Mouse (Mus musculus) neural tube, embryonic 13.5 days (tissue): ENCODE measurements around the gene Msi1. TPM values are rescaled to one million over a fixed set of nuclear protein-coding genes. Genes with fewer than 3 reads are reported as not detected.
"Not testable (repeated sequence)": the region's sequence is repeated elsewhere in the genome, so short reads cannot be mapped to it uniquely, and the experiment has no call there.

Experiments
- ATAC-seq: fragments of 200-750 bp; cut with Nextera tagmentation; 2 replicates; pipeline ENCODE4 v1.8.0; 2017; ENCODE audit warnings: low read depth, mild to moderate bottlenecking, moderate TSS enrichment, moderate library complexity
- H3K27ac ChIP-seq: fragments of 300-500 bp; sonication (generic); replicated peaks from 2 replicates; pipeline ENCODE4 v1.5.1; 2015; ENCODE audit warnings: moderate library complexity, mild to moderate bottlenecking, inconsistent platforms
- H3K27me3 ChIP-seq: fragments of 300-500 bp; sonication (generic); 2 replicates; pipeline ENCODE4 v1.6.1; 2015; ENCODE audit warnings: mild to moderate bottlenecking, inconsistent platforms
- H3K36me3 ChIP-seq: fragments of 300-500 bp; sonication (generic); 2 replicates; pipeline ENCODE4 v1.6.1; 2015; ENCODE audit warnings: mild to moderate bottlenecking, inconsistent platforms
- H3K4me1 ChIP-seq: fragments of 300-500 bp; sonication (generic); replicated peaks from 2 replicates; pipeline ENCODE4 v1.6.1; 2015; ENCODE audit warnings: inconsistent platforms
- H3K4me2 ChIP-seq: fragments of 300-500 bp; sonication (generic); 2 replicates; pipeline ENCODE4 v1.6.1; 2015; ENCODE audit warnings: inconsistent platforms, mild to moderate bottlenecking, moderate library complexity
- H3K4me3 ChIP-seq: fragments of 300-500 bp; sonication (generic); 2 replicates; pipeline ENCODE4 v1.5.1; 2015; ENCODE audit warnings: mild to moderate bottlenecking, inconsistent platforms
- H3K9ac ChIP-seq: fragments of 300-500 bp; sonication (generic); 2 replicates; pipeline ENCODE4 v1.6.1; 2015; ENCODE audit warnings: moderate library complexity, mild to moderate bottlenecking, inconsistent platforms
- H3K9me3 ChIP-seq: fragments of 300-500 bp; sonication (generic); 2 replicates; pipeline ENCODE4 v1.6.1; 2016; ENCODE audit warnings: inconsistent platforms
- WGBS: fragments of 180-500 bp; shearing (Covaris S2); methylation state at CpG from one replicate; pipeline ENCODE4 v1.1.7; 2015; 5-methylcytosine and 5-hydroxymethylcytosine counted together
- polyA plus RNA-seq: library from polyadenylated mRNA; unstranded; fragments of >200 nt; fragmentation: Nextera tagmentation; extraction: Ambion mirVana; gene quantifications from 2 replicates; pipeline ENCODE4 v1.2.1, GENCODE M21; 2015

Gene Msi1
- polyA plus RNA-seq, 1 experiment from 2014 or later = 66.5 TPM

DNA sequence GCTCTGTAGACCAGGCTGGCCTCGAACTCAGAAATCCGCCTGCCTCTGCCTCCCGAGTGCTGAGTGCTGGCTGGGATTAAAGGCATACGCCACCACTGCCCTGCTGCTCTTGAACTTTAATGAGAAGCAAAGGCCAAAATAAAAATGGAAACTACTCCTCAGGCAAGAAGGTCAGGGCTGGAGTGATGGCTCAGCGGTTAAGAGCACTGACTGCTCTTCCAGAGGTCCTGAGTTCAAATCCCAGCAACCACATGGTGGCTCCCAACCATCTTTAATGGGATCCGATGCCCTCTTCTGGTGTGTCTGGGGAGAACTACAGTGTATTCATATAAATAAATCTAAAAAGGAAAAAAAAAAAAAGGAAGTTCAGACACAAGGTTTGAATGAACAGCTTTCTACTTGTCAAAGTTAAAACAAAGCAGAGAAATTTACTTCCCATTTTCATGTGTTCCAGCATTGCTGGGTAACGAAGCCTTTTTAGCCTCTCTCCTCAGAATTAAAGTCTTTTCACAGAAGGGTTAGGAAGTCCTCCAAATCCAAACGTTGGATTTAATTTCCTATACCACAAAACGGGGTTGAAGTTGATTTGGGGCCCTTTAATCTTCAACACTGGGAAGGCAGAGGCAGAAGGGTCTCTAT is 58.7 kb downstream of the Msi1 start:
- Histone ChIP-seq H3K9ac (no peak overlapping the region), H3K4me3 (no peak overlapping the region)

DNA sequence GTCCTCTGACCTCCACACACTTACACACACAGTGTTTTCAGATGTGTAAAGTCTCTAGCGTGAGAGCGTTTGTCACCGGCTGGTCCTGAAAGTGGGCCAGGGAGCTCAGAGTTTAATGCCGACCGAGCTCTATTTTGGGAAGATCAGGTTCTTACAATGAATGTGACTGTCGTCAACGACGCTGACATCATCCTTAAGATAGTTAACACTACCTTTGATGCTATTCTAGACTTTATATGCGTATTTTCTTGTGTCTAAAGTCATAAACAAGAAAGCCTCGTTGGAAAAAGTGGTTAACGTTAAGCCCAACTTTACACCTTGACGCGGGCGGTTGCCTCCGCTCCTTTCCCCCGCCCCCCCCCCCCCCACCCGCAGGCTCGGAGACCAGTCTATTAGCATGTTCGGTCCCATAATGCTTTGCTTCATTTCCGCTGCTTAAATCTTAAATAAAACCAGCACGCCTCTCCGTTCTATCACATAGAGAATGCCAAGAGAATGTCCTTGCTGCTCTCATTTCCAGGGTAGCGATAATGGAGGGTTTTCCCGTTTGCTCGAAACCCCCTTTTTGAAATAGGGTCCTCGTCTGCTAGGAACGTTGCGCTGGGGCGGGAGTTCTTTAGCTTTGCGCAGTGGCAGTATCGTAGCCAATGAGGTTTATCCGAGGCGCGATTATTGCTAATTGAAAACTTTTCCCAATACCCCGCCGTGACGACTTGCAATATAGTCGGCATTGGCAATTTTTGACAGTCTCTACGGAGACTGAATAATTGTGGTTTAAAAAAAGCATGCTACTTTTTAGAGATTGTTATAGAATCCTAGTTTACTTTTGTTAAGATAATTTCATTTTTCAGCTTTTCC is 59.7 kb downstream of the Msi1 start:
- H3K36me3 ChIP-seq = no peaks in the 10 kb centered on the region
- peaks cover 28% of the 10 kb centered on the region for H3K4me1 ChIP-seq
- under 1% methylated on average over 39 of the region's 39 CpGs for WGBS
- H3K4me2 ChIP-seq = peak overlapping the region; percentile 79
- peak overlapping the region; percentile 38 for H3K4me3 ChIP-seq
- peak; percentile 78 for ATAC-seq
- H3K27ac ChIP-seq = peak overlapping the region; percentile 100
- H3K9me3 ChIP-seq = no peaks in the 10 kb centered on the region
- H3K27me3 ChIP-seq = no peaks in the 10 kb centered on the region
- H3K9ac ChIP-seq = peak overlapping the region; percentile 88

More for the DNA sequence above, 58.7 kb downstream of the Msi1 start:
- peak overlapping the region; percentile 79 for H3K4me2 ChIP-seq
- no peak overlapping the region for H3K27ac ChIP-seq
- 75% methylated on average over 9 of the region's 9 CpGs for WGBS
- peaks cover 33% of the 10 kb centered on the region for H3K4me1 ChIP-seq
- no peaks in the 10 kb centered on the region for H3K9me3 ChIP-seq
- no peaks in the 10 kb centered on the region for H3K36me3 ChIP-seq
- no peaks in the 10 kb centered on the region; the same call in 1 of the 2 replicates for H3K27me3 ChIP-seq
- no peak for ATAC-seq

DNA sequence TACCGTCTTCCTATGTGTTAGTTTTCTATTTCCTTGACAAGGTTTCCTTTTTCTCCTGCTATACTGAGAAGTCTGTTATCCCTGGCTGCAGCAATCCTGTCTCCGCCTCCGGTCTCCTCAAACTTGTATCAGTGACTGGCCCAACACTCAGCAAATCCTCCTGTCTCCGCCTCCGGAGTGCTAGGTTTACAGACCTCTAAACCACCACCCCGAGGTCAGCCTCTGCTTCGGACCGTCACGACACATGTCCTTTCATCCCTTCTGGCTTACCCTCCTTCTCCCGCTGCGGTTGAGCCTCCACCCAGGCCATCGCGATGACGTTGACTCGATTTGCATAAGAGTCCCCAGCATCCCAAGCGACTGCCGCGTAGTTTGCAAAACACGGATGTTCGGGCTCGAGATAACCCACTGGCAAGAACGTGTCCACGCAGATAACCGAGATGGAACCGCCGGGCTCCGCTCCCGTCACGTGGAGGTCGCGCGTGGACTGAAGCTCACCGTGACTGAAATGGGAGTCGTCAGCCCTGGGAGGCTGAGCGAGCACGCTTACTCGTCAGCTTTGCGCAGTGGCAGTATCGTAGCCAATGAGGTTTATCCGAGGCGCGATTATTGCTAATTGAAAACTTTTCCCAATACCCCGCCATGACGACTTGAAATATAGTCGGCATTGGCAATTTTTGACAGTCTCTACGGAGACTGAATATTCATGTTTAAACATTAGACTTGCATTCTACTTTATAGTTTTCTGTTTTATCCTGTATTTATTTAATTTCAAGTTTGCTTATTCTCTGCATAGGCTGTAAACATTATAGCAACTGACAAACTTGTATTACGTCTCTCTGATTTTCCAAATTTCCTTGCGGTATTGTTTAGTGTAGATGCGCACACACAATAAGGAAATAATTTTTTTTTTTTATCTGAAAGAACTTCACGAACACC is 60.6 kb downstream of the Msi1 start:
- ATAC-seq = peak; percentile 87
- Histone ChIP-seq H3K4me2 (peak overlapping the region; percentile 79), H3K36me3 (no peaks in the 10 kb centered on the region), H3K9ac (peak overlapping the region; percentile 88), H3K27me3 (no peaks in the 10 kb centered on the region), H3K4me3 (peak overlapping the region; percentile 38), H3K27ac (peak overlapping the region; percentile 100), H3K4me1 (peaks cover 24% of the 10 kb centered on the region), H3K9me3 (no peaks in the 10 kb centered on the region)
- WGBS = under 1% methylated on average over 50 of the region's 50 CpGs

DNA sequence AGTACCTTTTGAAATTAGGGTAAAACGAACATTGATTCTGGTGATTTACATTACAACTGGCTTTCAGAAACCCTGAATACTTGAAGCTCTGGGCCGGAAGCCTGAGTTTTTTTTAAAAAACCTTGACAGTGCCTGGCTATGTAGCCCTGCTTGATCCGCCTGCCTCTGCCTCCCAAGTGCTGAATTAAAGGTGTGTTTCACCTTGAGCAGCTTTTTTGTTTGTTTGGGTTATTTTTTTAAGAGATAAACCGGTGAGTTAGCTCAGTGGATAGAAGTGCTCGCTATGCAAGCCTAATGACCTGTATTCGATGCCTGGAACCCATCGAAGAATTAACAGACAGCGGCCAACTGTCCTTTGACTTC is 61.2 kb downstream of the Msi1 start:
- Histone ChIP-seq H3K4me3 (0 out of 2 replicates have a peak overlapping the region, but pooled peaks have one; percentile 38), H3K27me3 (no peaks in the 10 kb centered on the region), H3K36me3 (no peaks in the 10 kb centered on the region), H3K4me1 (peaks cover 23% of the 10 kb centered on the region), H3K9ac (0 out of 2 replicates have a peak overlapping the region, but pooled peaks have one; percentile 48), H3K27ac (peak overlapping the region; percentile 100), H3K9me3 (no peaks in the 10 kb centered on the region), H3K4me2 (peak overlapping the region; percentile 79)
- WGBS = 8% methylated on average over 8 of the region's 8 CpGs
- ATAC-seq = no peak

DNA sequence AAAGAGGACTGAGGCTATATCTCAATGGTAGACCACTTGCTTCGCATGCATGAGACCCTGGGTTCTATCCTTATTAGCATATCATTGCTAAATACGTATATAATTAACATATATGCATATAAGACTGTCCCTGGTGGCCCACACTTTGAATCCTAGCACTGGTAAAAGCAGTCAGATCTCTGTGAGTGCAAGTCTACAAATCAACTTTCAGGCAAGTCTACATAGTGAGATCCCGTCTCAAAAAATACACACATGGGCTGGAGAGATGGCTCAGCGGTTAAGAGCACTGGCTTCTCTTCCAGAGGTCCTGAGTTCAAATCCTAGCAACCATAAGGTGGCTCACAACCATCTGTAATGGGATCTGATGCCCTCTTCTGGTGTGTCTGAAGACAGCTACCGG is 61.7 kb downstream of the Msi1 start:
- 27% methylated on average over 5 of the region's 5 CpGs for WGBS
- Histone ChIP-seq H3K36me3 (no peaks in the 10 kb centered on the region), H3K9me3 (no peaks in the 10 kb centered on the region), H3K27ac (peak overlapping the region; percentile 100), H3K9ac (no peak overlapping the region), H3K4me3 (no peak overlapping the region), H3K4me2 (peak overlapping the region; percentile 79), H3K27me3 (no peaks in the 10 kb centered on the region), H3K4me1 (peaks cover 23% of the 10 kb centered on the region)
- no peak for ATAC-seq

DNA sequence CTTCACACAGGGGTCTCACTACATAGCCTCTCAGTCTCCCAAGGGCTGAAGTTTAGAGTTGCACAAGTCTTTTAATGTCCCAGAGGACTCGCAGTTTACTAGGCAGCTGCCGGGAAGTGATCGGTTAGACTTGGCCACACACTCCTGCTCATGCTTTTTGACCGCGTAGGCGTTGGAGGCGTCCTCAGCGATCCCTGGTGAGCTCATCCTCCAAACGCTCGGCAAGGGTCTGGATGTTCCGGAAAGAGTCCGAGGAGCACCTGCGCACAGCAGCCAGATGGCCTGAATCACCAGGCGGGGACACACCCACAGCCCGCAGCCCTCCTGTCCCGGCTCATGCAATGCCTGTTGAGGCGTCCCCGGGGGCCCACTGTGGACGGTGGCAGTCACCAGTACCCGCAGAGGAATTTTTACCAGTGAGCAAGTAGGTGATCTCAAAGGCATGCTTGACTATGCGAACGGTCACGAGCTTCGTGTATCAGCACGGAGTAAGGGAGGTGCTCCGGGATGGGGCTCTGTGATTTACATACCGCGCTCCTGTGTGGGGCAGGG is 62.4 kb downstream of the Msi1 start:
- H3K9ac ChIP-seq = peak overlapping the region; percentile 55
- H3K4me2 ChIP-seq = peak overlapping the region; percentile 57
- H3K36me3 ChIP-seq = no peaks in the 10 kb centered on the region
- no peak for ATAC-seq
- no peak overlapping the region; the same call in 1 of the 2 replicates for H3K27ac ChIP-seq
- no peaks in the 10 kb centered on the region for H3K9me3 ChIP-seq
- H3K4me1 ChIP-seq = peaks cover 23% of the 10 kb centered on the region
- WGBS = 3% methylated on average over 28 of the region's 28 CpGs
- H3K4me3 ChIP-seq = peak overlapping the region; percentile 22
- H3K27me3 ChIP-seq = no peaks in the 10 kb centered on the region

DNA sequence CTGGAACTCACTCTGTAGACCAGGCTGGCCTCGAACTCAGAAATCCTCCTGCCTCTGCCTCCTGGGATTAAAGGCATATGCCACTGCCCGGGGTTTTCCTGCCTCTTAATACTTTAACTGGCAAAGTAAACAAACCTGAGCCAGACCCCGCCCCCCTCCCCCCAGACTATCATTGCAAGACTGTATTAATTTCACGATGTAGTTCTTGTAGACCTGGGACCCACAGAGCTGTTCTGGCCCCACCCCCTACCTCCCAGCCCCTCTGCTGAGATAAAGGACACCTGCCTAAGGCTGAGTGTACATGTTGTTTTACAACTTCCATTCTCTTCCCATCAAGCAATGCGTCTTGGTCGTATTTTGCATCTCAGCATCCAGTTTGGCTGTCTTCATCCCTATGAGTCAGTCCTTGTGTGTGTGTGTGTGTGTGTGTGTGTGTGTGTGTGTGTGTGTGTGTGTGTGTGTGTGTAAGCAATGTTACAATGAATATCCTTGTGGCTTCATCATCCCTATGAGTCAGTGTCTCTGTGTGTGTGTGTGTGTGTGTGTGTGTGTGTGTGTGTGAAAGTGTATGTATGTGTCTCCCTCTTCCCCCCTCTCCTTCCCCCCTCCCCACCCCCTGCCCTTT is 63.4 kb downstream of the Msi1 start:
- no peak overlapping the region for H3K9ac ChIP-seq
- 74% methylated on average over 6 of the region's 6 CpGs for WGBS

DNA sequence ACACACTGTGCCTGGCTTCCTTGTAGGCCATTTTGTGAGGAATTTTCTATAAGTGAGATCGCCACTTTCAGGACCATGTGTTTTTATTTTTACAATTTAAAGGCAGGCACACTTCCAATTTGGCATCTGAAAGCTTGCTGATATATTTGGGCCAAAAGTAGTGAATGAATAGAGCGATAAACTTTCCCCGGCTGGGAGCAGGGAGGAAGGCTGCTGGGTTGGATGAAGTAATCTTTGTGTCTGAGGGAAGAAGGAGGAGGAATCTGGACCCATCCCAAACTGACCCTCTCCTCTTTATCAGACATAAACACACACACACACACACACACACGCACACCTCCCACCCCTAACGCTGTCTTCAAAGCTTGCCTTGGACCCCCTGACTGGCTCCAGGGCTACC is 64.0 kb downstream of the Msi1 start:
- H3K9me3 ChIP-seq = no peaks in the 10 kb centered on the region
- 64% methylated on average over 5 of the region's 5 CpGs for WGBS
- no peak overlapping the region for H3K4me3 ChIP-seq
- no peaks in the 10 kb centered on the region for H3K27me3 ChIP-seq
- no peak overlapping the region for H3K4me2 ChIP-seq
- no peak for ATAC-seq
- 0 out of 2 replicates have a peak overlapping the region, but pooled peaks have one; percentile 29 for H3K27ac ChIP-seq
- H3K9ac ChIP-seq = no peak overlapping the region
- peaks cover 23% of the 10 kb centered on the region for H3K4me1 ChIP-seq
- no peaks in the 10 kb centered on the region for H3K36me3 ChIP-seq

More for the DNA sequence above, 63.4 kb downstream of the Msi1 start:
- no peaks in the 10 kb centered on the region for H3K27me3 ChIP-seq
- H3K9me3 ChIP-seq = no peaks in the 10 kb centered on the region
- H3K36me3 ChIP-seq = no peaks in the 10 kb centered on the region
- ATAC-seq = no peak
- H3K27ac ChIP-seq = no peak overlapping the region
- no peak overlapping the region for H3K4me2 ChIP-seq
- no peak overlapping the region for H3K4me3 ChIP-seq
- H3K4me1 ChIP-seq = peaks cover 23% of the 10 kb centered on the region

DNA sequence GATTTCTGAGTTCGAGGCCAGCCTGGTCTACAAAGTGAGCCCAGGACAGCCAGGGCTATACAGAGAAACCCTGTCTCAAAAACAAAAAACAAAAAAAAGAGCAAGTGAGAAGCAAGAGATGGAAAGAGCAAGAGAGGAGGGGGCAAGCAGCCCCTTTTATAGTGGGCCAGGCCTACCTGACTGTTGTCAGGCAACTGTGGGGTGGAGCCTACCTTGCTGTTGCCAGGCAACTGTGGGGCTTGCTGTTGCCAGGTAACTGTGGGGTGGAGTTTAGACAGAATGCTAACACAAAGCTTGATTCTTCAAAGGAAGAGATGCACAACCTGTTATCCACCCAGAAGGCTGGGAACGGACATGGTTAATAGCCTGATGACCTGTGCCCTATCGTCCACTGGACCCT is 66.2 kb downstream of the Msi1 start:
- not testable (repeated sequence) for H3K4me2 ChIP-seq, H3K27me3 ChIP-seq, H3K9me3 ChIP-seq, H3K36me3 ChIP-seq, H3K27ac ChIP-seq, ATAC-seq, H3K4me3 ChIP-seq, H3K9ac ChIP-seq
- 76% methylated on average over 3 of the region's 3 CpGs for WGBS
- peaks cover 17% of the 10 kb centered on the region for H3K4me1 ChIP-seq

DNA sequence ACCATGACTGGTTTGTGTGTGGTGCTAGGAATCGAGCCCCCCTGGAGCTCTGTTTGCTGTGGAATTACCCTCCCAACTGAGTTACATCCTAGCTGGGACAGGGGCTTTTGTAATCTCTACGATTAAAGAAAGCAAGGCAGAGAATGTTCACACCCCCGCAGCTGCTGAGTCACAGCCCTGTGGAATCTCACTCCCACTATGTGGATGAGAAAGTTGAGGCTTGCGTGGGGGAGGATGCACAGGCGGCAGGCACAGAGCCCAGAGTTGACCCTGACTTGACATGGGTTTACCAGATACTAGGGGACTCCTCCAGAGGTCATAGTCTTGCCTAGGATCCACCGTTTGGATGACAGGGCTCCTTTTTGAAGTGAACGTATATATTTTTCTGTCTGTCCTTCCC is 67.6 kb downstream of the Msi1 start:
- Histone ChIP-seq H3K9ac (no peak overlapping the region), H3K27me3 (no peaks in the 10 kb centered on the region), H3K4me1 (peaks cover 3% of the 10 kb centered on the region), H3K4me2 (no peak overlapping the region), H3K27ac (no peak overlapping the region), H3K36me3 (no peaks in the 10 kb centered on the region), H3K4me3 (no peak overlapping the region), H3K9me3 (no peaks in the 10 kb centered on the region)
- WGBS = 78% methylated on average over 7 of the region's 7 CpGs
- no peak for ATAC-seq
